Mouse (Mus musculus) embryonic fibroblast, embryonic 13.5 days (primary cell): ENCODE results near the gene Zfp341.

ENCODE experiments used
- CTCF ChIP-seq: IDR thresholded peaks from 2 replicates; pipeline ENCODE4 v1.5.1; 2011; ENCODE audit warnings: mild to moderate bottlenecking, control low read depth, low read length, moderate library complexity, borderline replicate concordance; ENCODE audit not compliant: insufficient read depth
- POLR2A ChIP-seq: IDR thresholded peaks from 2 replicates; pipeline ENCODE4 v1.6.1; 2011; ENCODE audit warnings: low read depth, mild to moderate bottlenecking, control low read depth, low read length, moderate library complexity

DNA sequence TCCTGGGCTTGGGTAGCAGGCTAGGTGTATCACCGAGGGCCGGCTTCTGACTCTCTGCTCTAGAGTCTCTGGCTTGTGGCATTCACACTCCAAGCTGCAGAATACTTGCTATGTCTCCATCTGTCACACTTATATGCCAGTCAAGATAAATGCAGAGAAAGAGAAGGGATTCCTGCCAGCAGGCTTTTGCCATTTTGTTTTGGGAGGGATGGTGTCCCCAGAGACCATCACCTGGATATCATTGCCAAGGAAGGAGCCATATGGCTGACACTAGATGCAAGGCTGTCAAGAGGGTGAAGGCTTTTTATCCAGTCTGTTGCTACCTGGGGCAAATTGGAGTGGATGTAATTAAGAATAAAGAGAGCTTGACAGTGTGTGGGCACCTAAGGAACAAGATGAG lies 22.7 kb downstream of the Zfp341 start:
- TF ChIP-seq POLR2A (no peak), CTCF (no peak)
